Mouse (Mus musculus) G1E (cell line): Measurements from ENCODE around the gene Cdkn2aipnl.

Experiments used
- CTCF ChIP-seq: IDR thresholded peaks from 2 replicates; pipeline ENCODE4 v1.5.1; 2012; ENCODE audit warnings: low read depth, low read length, inconsistent platforms, mixed read lengths
- GATA1 ChIP-seq: IDR thresholded peaks from 2 replicates; pipeline ENCODE4 v1.6.1; 2012; ENCODE audit warnings: borderline replicate concordance, low read length, inconsistent platforms, mixed read lengths
- POLR2AphosphoS5 ChIP-seq: IDR thresholded peaks from 2 replicates; pipeline ENCODE4 v1.6.1; 2012; ENCODE audit warnings: low read depth, low read length, inconsistent platforms; ENCODE audit not compliant: insufficient replicate concordance
- TAL1 ChIP-seq: conservative IDR thresholded peaks from 2 replicates; pipeline ENCODE4 v1.6.1; 2012; ENCODE audit warnings: low read depth, low read length, inconsistent platforms, mixed read lengths

- no peak for TF ChIP-seq CTCF
- no peak for TF ChIP-seq POLR2AphosphoS5
- TF ChIP-seq TAL1, result no peak
- TF ChIP-seq GATA1, result no peak
Observed at GRCm38 (mm10) chr11:51960967-51961471, 6.4 kb upstream of the Cdkn2aipnl start.
